Mouse (Mus musculus) brain, embryonic 14.5 days (tissue): ENCODE data around the gene Chrna10. TPM values are rescaled to one million over a fixed set of nuclear protein-coding genes. Genes with fewer than 3 reads are reported as not detected.

Source experiments
- DNase-seq: peaks from one replicate; pipeline ENCODE4 v3.0.0-alpha.2; 2011; ENCODE audit warnings: low read depth
- CTCF ChIP-seq: fragments of 200-500 bp; IDR thresholded peaks from 2 replicates; pipeline ENCODE4 v1.5.1; 2012; ENCODE audit warnings: inconsistent platforms, mild to moderate bottlenecking, moderate library complexity, borderline replicate concordance; ENCODE audit not compliant: insufficient read depth, insufficient read length; ENCODE audit errors: extremely low read depth
- POLR2A ChIP-seq: fragments of 200-500 bp; IDR thresholded peaks from 2 replicates; pipeline ENCODE4 v1.6.1; 2012; ENCODE audit warnings: mild to moderate bottlenecking, inconsistent platforms, borderline replicate concordance; ENCODE audit not compliant: poor library complexity, insufficient read depth, insufficient read length, severe bottlenecking; ENCODE audit errors: extremely low read depth
- polyA plus RNA-seq: library from polyadenylated mRNA; depleted of rRNA; stranded (reverse); fragments of >200 nt; gene quantifications from 2 replicates; pipeline ENCODE4 v1.2.3, GENCODE M21; 2012; rRNA removed

Chrna10 gene
- polyA plus RNA-seq, 1 experiment, result 0.05 TPM

DNA sequence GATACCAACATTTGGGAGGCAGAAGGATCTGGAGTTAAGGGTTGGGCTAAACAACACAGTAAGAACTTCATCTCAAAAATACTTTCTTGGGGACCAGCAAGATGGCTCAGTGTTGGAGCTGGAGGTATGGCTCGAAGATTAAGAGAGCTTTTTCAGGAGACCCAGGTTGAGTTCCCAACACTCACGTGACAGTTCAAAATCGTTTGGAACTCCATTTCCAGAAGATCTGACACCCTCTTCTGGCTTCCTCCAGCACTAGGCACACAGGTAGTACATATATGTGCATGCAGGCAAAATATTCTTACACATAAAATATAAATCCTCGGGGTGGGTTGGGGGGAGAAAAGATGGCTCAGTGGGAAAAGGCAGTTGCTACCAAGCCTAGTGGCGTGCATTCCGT, 50.3 kb downstream of the Chrna10 start:
- TF ChIP-seq CTCF (no peak), POLR2A (no peak)
- DNase-seq, result no peak

DNA sequence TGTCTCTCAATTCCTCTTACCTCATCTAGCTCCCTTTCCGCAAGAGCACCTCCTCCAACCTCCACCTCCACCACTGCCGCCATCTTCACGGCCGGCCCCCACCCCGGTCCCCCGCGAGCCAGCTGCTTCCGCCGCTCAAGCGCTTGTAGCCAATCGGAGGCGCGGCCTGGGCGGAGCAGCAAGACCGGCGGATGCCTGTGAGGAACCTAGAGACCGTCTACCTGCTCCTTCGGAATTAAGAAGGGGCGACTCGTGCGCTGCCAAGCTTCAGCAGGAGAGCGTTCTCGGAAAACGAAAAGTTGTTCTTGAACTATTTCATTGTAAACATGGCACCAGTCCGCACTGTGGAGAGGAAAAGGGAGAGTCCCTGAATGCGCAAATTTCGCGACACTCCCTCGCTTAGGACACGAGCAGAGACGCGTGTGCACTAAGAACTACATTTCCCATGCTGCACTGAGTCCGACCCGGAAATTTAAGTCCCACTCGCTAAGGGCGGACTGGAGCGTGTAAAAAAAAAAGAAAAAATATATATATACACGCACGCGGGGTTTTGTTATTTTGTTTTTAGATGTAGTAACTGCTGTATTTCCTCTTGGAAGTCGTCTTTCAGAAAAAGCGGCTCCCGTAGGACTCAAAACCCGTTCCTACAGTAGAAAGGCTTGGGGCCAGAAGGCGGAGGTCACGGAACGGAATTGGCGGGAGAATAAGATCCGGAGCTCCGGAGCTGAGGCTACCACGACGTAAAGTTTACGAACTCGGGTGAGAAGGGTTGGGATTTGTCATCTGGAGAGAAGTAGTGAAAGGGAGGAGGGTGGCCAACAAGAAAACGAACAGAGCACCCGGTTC, 51.4 kb downstream of the Chrna10 start, which contains the start of the genes Rnf121, Xndc1 and Xntrpc:
TSS of gene Rnf121 (minus strand) at position 424 of the 846 bp plus-strand sequence.
TSS of gene Xndc1 (plus strand) at position 466 of the 846 bp plus-strand sequence.
TSS of gene Xntrpc (plus strand) at position 668 of the 846 bp plus-strand sequence.
- DNase-seq, result peak; percentile 98
- TF ChIP-seq CTCF (no peak), POLR2A (peak; percentile 59; the same call in 1 of the 2 replicates)

DNA sequence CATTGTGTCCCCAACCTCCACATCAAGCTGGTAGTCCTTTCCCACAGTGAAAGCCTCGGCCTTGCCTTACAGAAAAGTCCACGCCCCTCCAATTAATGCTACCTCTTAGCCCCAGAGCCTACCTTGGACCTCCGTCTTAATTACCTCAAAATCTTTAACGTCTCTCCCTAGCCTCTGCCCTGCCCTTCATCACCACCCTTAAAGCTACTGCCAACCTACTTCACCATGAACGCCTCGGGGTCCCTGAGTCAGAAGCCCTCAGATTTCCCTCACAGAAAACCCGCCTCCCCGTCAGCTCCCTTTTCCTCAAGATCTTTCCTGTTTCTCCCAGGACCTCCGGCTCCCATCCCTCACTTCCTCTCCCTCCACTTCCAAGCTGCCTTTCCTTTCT, 52.0 kb downstream of the Chrna10 start:
- DNase-seq, result no peak

DNA sequence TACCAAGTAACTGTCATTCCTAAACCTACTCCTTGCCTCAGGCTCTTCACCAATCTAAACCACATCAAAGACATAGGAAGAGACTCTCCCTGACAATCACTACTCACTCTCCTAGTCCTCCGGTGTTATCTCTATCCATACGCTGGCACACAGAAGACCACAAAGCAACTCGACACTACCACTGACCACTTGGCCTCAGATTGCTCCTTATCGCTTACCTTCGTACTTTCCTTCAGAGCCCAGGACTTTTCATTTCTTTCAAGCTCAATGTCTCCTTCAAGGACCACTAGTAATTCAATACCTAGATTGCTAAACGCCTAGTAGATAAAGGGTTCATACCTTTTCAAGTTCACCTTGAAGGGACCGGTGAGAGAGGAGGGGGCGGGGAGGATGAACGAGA, 52.7 kb downstream of the Chrna10 start:
- no peak for DNase-seq
- TF ChIP-seq CTCF, result no peak
- no peak for TF ChIP-seq POLR2A

More for the DNA sequence above, 52.0 kb downstream of the Chrna10 start:
- TF ChIP-seq CTCF (no peak), POLR2A (no peak)

DNA sequence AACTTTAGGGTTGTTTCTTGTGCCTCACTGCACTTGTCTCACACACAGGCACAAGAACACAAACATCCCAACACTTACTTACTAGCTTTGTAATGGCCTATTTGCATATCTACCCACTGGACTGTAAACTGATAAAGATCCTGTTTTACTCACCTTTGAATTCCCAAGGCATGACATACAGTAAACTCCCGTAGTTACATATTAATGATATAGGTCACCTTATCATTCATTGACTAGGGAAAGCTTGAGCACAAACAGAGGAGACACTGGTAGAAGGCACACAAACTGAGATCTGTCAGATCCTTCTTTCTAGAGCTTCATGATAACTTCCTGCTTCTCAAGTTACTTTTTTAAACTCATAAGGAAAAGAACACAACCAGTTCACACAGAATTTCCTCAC, 54.4 kb downstream of the Chrna10 start:
- DNase-seq, result no peak
- TF ChIP-seq POLR2A, result no peak
- no peak for TF ChIP-seq CTCF

DNA sequence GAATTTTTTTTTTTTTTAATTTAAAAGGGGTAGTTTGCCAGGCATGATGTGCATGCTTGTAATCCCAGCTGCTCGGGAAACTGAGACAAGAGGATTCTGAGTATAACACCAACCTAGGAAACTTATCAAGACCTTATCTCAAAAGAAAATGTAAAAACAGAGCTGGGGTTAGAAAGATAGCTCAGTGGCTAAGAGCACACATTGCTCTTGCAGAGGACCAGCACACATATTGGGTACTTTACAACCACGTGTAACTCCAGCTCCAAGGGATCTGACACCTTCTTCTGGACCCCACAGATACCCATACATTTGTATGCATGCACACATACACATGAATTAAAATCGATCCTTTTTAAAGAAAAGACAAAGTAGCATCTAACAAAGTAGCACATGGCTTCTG, 55.3 kb downstream of the Chrna10 start:
- TF ChIP-seq POLR2A (no peak), CTCF (no peak)
- DNase-seq, result no peak

Other genes with a start within 250 kb of the Chrna10 start
- 16.3 and 25.3 TPM in 2 replicates for gene Folr1, start 246.0 kb downstream of the Chrna10 start, polyA plus RNA-seq
- 169 and 197 TPM in 2 replicates for gene Lamtor1, start 210.9 kb downstream of the Chrna10 start, polyA plus RNA-seq
- gene Tomt, start 210.5 kb downstream of the Chrna10 start, polyA plus RNA-seq, result 0.18 and 0.33 TPM in 2 replicates
- 10.8 and 13.1 TPM in 2 replicates for gene Lrrc51, start 182.9 kb downstream of the Chrna10 start, polyA plus RNA-seq
- 72.1 and 104 TPM in 2 replicates for gene Numa1, start 182.7 kb downstream of the Chrna10 start, polyA plus RNA-seq
- 18.4 and 19.6 TPM in 2 replicates for gene Il18bp, start 98.1 kb downstream of the Chrna10 start, polyA plus RNA-seq
- gene Rnf121, start 51.4 kb downstream of the Chrna10 start, polyA plus RNA-seq, result 65.8 and 95.5 TPM in 2 replicates
- gene Xndc1, start 51.3 kb downstream of the Chrna10 start, polyA plus RNA-seq, result 44.4 and 63.2 TPM in 2 replicates
- 5.7 and 7.7 TPM in 2 replicates for gene Xntrpc, start 51.1 kb downstream of the Chrna10 start, polyA plus RNA-seq
- gene Trpc2, start 33.7 kb downstream of the Chrna10 start, polyA plus RNA-seq, result 3.4 and 5.8 TPM in 2 replicates
- 0.34 and 0.39 TPM in 2 replicates for gene Art1, start 15.1 kb downstream of the Chrna10 start, polyA plus RNA-seq
- gene Art5, start 7.3 kb downstream of the Chrna10 start, polyA plus RNA-seq, result 0.26 and 0.69 TPM in 2 replicates
- gene Nup98, start 93.3 kb upstream of the Chrna10 start, polyA plus RNA-seq, result 18.7 and 26.0 TPM in 2 replicates
- gene Pgap2, start 93.4 kb upstream of the Chrna10 start, polyA plus RNA-seq, result 59.4 and 67.0 TPM in 2 replicates
- 12.5 and 18.0 TPM in 2 replicates for gene Rhog, start 139.2 kb upstream of the Chrna10 start, polyA plus RNA-seq
- 18.6 and 22.9 TPM in 2 replicates for gene Stim1, start 151.0 kb upstream of the Chrna10 start, polyA plus RNA-seq